Mouse (Mus musculus) myocyte (in vitro differentiated cells): ENCODE results near the gene Aco2. TPM values are rescaled to one million over a fixed set of nuclear protein-coding genes. Genes with fewer than 3 reads are reported as not detected.

Source experiments
- H3K27me3 ChIP-seq: one replicate; pipeline ENCODE4 v1.6.1; 2011; ENCODE audit not compliant: control insufficient read depth, insufficient read depth, insufficient read length
- H3K36me3 ChIP-seq: one replicate; pipeline ENCODE4 v1.6.1; 2011; ENCODE audit not compliant: control insufficient read depth, insufficient read depth
- H3K4me2 ChIP-seq: one replicate; pipeline ENCODE4 v1.6.1; 2011; ENCODE audit warnings: low read depth, control low read depth
- H3K4me3 ChIP-seq: one replicate; pipeline ENCODE4 v1.5.1; 2011; ENCODE audit warnings: mild to moderate bottlenecking, control low read depth, moderate library complexity
- H3K79me2 ChIP-seq: one replicate; pipeline ENCODE4 v1.6.1; 2011; ENCODE audit not compliant: control insufficient read depth, insufficient read depth
- H3ac ChIP-seq: one replicate; pipeline ENCODE4 v1.6.1; 2011; ENCODE audit not compliant: control insufficient read depth, insufficient read length
- CEBPB ChIP-seq: IDR thresholded peaks from 2 replicates; pipeline ENCODE4 v1.6.1; 2011; ENCODE audit warnings: mild to moderate bottlenecking, moderate library complexity; ENCODE audit not compliant: poor library complexity, insufficient read depth, severe bottlenecking
- E2F4 ChIP-seq: IDR thresholded peaks from one replicate; pipeline ENCODE4 v1.6.1; 2011; ENCODE audit warnings: mild to moderate bottlenecking, control low read depth, moderate library complexity; ENCODE audit not compliant: insufficient read depth
- MAX ChIP-seq: IDR thresholded peaks from one replicate; pipeline ENCODE4 v1.6.1; 2011; ENCODE audit warnings: low read depth, mild to moderate bottlenecking, control low read depth
- MYOD1 ChIP-seq, 3 experiments: IDR thresholded peaks; one replicate each; pipeline ENCODE4 v1.6.1; 2011; ENCODE audit warnings: control low read depth in 2 of 3, low read depth in 2 of 3, mild to moderate bottlenecking in 2 of 3, moderate library complexity in 1 of 3; ENCODE audit not compliant: insufficient read length in 2 of 3, control insufficient read depth in 1 of 3
- MYOG ChIP-seq, 3 experiments: IDR thresholded peaks; one replicate each; pipeline ENCODE4 v1.6.1; 2011; ENCODE audit warnings: control low read depth in 2 of 3, low read depth in 2 of 3, mild to moderate bottlenecking in 2 of 3; ENCODE audit not compliant: insufficient read length in 2 of 3, control insufficient read depth in 1 of 3, insufficient read depth in 1 of 3
- POLR2A ChIP-seq: IDR thresholded peaks from one replicate; pipeline ENCODE4 v1.6.1; 2011; ENCODE audit warnings: low read depth, mild to moderate bottlenecking, control low read depth, moderate library complexity; ENCODE audit not compliant: insufficient read length
- POLR2AphosphoS2 ChIP-seq: IDR thresholded peaks from one replicate; pipeline ENCODE4 v1.6.1; 2011; ENCODE audit warnings: low read depth, control low read depth; ENCODE audit not compliant: insufficient read length
- REST ChIP-seq: IDR thresholded peaks from one replicate; pipeline ENCODE4 v1.6.1; 2011; ENCODE audit warnings: mild to moderate bottlenecking, control low read depth, moderate library complexity; ENCODE audit not compliant: insufficient read depth, insufficient read length
- SRF ChIP-seq: IDR thresholded peaks from one replicate; pipeline ENCODE4 v1.6.1; 2011; ENCODE audit warnings: low read depth; ENCODE audit not compliant: control insufficient read depth, insufficient read length
- TCF12 ChIP-seq: IDR thresholded peaks from one replicate; pipeline ENCODE4 v1.6.1; 2011; ENCODE audit warnings: mild to moderate bottlenecking, control low read depth; ENCODE audit not compliant: poor library complexity, insufficient read depth, severe bottlenecking
- TCF3 ChIP-seq: IDR thresholded peaks from one replicate; pipeline ENCODE4 v1.6.1; 2011; ENCODE audit warnings: low read depth, control low read depth; ENCODE audit not compliant: insufficient read length
- USF1 ChIP-seq: IDR thresholded peaks from one replicate; pipeline ENCODE4 v1.6.1; 2011; ENCODE audit warnings: low read depth, mild to moderate bottlenecking, control low read depth, moderate library complexity
- polyA plus RNA-seq: library from polyadenylated mRNA; unstranded; fragments of >200 nt; fragmentation: generic; extraction: Trizol; gene quantifications from one replicate; pipeline ENCODE4 v1.2.1, GENCODE M21; 2012; ENCODE audit warnings: missing spikeins

Aco2 gene
- polyA plus RNA-seq, 1 experiment: 666 TPM

DNA sequence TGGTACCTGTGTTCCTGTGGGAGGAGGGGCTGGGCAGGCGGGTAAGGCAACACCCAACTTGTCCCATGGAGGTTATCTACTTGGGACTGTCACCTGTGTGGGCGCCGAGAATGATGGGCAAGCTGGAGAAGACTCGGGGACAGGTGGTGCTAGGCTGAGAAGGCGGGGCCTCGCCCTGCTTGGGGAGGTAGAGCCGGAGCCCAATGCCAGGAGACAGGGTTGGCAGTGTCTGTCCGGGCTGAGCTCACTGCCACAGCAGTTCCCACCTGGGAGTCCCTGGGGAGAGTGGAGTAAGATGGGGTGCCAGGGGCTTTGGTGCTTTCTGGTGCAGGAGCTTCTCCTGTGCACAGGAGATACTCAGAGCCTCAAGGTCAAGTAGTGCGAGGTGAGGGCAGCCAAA, 23.0 kb upstream of the Aco2 start:
- peaks cover 19% of the 10 kb centered on the region for H3K36me3 ChIP-seq
- no peak overlapping the region for H3ac ChIP-seq
- no peak overlapping the region for H3K4me3 ChIP-seq
- TF ChIP-seq MYOD1 (IDR thresholded peaks at IDR 0.05; ENCODE audit: control insufficient read depth in 1 of 3, insufficient read length in 2 of 3, low read depth in 2 of 3) (no peak), E2F4 (no peak), SRF (no peak), MAX (no peak)
- no peak overlapping the region for H3K4me2 ChIP-seq
- H3K27me3 ChIP-seq: no peaks in the 10 kb centered on the region
- peaks cover 37% of the 10 kb centered on the region for H3K79me2 ChIP-seq

DNA sequence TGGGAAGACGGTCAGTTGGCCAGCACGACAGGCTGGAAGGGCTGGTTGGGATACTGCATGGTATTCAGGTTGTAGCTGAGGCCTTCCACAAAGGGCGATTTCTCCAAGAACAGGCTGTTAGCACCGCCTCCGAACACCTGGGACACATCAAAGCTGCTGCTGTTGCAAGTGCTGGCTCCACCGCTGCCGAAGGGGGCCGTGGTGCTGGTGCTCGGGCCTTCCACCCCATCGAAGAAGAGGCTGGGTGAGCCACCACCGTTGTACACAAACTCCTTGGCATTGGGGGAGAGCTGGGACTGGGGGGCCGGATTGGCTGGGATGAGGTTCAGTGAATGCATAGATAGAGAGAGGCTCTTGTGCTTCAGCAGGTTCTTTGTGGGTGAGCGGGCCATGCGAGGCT, 21.4 kb upstream of the Aco2 start:
- H3K27me3 ChIP-seq: no peaks in the 10 kb centered on the region
- TF ChIP-seq TCF3 (no peak), CEBPB (no peak), REST (no peak), MYOG (IDR thresholded peaks at IDR 0.05; ENCODE audit: control insufficient read depth in 1 of 3, insufficient read depth in 1 of 3, insufficient read length in 2 of 3, low read depth in 2 of 3) (no peak), POLR2A (no peak), E2F4 (no peak)
- H3ac ChIP-seq: no peak overlapping the region
- no peak overlapping the region for H3K4me3 ChIP-seq
- H3K36me3 ChIP-seq: peaks cover 19% of the 10 kb centered on the region
- no peak overlapping the region for H3K4me2 ChIP-seq
- H3K79me2 ChIP-seq: peaks cover 53% of the 10 kb centered on the region

DNA sequence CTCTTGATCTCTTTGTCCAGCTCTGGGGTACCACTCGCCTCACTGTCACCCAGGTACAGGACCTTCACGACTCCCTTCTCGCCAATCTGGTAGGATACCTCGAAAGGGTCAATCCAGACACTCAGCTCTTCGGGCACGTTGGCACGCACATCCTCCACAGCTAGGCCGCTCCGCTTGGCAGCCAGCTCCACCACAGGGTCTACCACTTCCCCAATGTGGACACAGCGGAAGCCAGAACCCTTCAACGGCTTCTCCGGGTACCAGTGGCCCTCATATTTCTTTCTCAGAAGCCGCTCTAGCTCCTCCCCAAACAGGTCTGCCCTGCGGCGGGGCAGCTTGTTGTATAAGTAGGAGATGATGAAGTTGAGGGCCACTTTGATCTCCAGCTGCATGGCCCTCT, 20.7 kb upstream of the Aco2 start:
- no peaks in the 10 kb centered on the region for H3K27me3 ChIP-seq
- TF ChIP-seq E2F4: no peak
- no peak for TF ChIP-seq CEBPB
- no peak for TF ChIP-seq REST
- no peak for TF ChIP-seq MYOG (IDR thresholded peaks at IDR 0.05; ENCODE audit: control insufficient read depth in 1 of 3, insufficient read depth in 1 of 3, insufficient read length in 2 of 3, low read depth in 2 of 3)
- TF ChIP-seq USF1: no peak
- TF ChIP-seq MAX: no peak
- no peak for TF ChIP-seq SRF
- no peak for TF ChIP-seq POLR2AphosphoS2
- TF ChIP-seq TCF12: no peak
- TF ChIP-seq MYOD1 (IDR thresholded peaks at IDR 0.05; ENCODE audit: control insufficient read depth in 1 of 3, insufficient read length in 2 of 3, low read depth in 2 of 3): no peak
- TF ChIP-seq POLR2A: no peak
- no peak for TF ChIP-seq TCF3
- H3ac ChIP-seq: no peak overlapping the region
- H3K79me2 ChIP-seq: peaks cover 58% of the 10 kb centered on the region
- no peak overlapping the region for H3K4me2 ChIP-seq
- no peak overlapping the region for H3K4me3 ChIP-seq
- peaks cover 19% of the 10 kb centered on the region for H3K36me3 ChIP-seq

DNA sequence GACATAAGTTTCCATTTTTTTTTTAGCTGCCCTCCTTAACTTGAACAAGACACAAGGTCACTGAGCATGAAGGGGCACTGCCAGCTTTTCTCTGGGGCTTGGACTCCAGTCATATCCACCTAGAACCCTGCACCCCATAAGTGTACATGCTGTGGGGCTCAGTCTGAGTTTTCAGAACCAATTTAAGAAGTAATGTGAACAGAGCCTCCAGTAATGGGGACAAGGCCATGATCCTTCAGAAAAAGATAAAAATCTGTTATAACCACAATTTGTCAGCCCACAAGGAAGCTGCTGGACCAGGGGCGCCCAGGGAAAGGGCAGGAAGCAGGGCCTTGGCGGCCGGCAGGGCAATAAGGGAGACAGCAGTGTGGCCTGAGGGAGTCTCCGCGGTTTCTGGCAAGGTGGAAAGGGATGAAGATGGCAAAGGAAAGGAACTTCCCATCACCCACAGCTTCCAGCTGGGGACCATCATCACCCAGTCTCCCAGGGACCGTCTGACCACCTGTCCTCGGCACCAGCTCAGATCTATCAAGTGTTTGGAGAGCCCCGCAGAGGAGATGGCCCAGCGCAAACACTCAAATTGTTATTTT, 19.6 kb upstream of the Aco2 start:
- Histone ChIP-seq H3K36me3 (peaks cover 19% of the 10 kb centered on the region), H3K4me2 (no peak overlapping the region), H3ac (no peak overlapping the region), H3K27me3 (no peaks in the 10 kb centered on the region), H3K79me2 (peaks cover 70% of the 10 kb centered on the region), H3K4me3 (no peak overlapping the region)
- TF ChIP-seq POLR2AphosphoS2: no peak
- TF ChIP-seq CEBPB: no peak

DNA sequence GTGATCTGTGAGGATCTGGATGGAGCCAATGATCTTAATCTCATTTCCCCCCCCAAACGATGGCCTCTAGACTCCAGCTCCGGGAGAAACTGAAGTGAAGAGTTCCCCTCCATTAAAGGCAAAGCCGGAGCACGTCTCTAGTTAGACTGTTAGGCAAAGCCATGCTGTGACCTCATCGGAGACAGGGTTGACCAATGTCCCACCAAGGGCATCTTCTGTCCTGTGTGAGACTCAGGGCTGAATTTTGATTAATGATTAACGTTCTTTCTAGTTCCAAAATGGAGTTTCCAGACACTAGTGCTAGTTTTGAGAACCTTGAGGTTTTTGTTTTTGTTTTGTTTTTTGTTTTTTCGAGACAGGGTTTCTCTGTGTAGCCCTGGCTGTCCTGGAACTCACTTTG, 19.0 kb upstream of the Aco2 start:
- H3K79me2 ChIP-seq: peaks cover 75% of the 10 kb centered on the region
- H3K4me3 ChIP-seq: no peak overlapping the region
- H3K27me3 ChIP-seq: no peaks in the 10 kb centered on the region
- peaks cover 19% of the 10 kb centered on the region for H3K36me3 ChIP-seq
- TF ChIP-seq E2F4 (no peak), TCF12 (no peak), CEBPB (no peak), SRF (no peak), MYOG (IDR thresholded peaks at IDR 0.05; ENCODE audit: control insufficient read depth in 1 of 3, insufficient read depth in 1 of 3, insufficient read length in 2 of 3, low read depth in 2 of 3) (no peak), REST (no peak), POLR2AphosphoS2 (no peak), TCF3 (no peak), MYOD1 (IDR thresholded peaks at IDR 0.05; ENCODE audit: control insufficient read depth in 1 of 3, insufficient read length in 2 of 3, low read depth in 2 of 3) (no peak), USF1 (no peak), POLR2A (no peak), MAX (no peak)
- no peak overlapping the region for H3K4me2 ChIP-seq
- no peak overlapping the region for H3ac ChIP-seq
